Mouse (Mus musculus) brain, embryonic 14.5 days (tissue): Measurements from ENCODE around the gene Trdmt1.

ENCODE experiments used
- CTCF ChIP-seq: fragments of 200-500 bp; IDR thresholded peaks from 2 replicates; pipeline ENCODE4 v1.5.1; 2012; ENCODE audit warnings: inconsistent platforms, mild to moderate bottlenecking, moderate library complexity, borderline replicate concordance; ENCODE audit not compliant: insufficient read depth, insufficient read length; ENCODE audit errors: extremely low read depth
- POLR2A ChIP-seq: fragments of 200-500 bp; IDR thresholded peaks from 2 replicates; pipeline ENCODE4 v1.6.1; 2012; ENCODE audit warnings: mild to moderate bottlenecking, inconsistent platforms, borderline replicate concordance; ENCODE audit not compliant: poor library complexity, insufficient read depth, insufficient read length, severe bottlenecking; ENCODE audit errors: extremely low read depth

DNA sequence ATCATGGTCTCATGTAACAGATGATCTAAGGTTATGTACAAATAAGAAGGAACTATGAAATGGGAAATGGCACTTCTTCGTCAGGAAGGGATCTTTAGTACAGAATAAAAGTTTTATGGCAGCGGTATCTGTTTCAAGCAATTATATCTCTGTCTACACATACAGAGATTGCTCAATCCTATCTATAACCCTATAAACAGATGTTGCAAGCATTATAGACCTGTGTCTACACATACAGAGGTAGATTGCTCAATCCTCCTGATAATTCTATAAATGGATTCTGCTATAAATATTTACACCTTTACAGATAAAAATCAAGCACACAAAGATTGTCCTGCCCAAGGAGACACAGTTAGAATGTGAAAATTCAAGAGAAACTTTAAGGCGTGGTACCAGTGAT is 74.4 kb downstream of the Trdmt1 start:
- TF ChIP-seq POLR2A (no peak), CTCF (no peak)
